ENCODE assay signal across 29 mouse cellular contexts in the genomic region with DNA sequence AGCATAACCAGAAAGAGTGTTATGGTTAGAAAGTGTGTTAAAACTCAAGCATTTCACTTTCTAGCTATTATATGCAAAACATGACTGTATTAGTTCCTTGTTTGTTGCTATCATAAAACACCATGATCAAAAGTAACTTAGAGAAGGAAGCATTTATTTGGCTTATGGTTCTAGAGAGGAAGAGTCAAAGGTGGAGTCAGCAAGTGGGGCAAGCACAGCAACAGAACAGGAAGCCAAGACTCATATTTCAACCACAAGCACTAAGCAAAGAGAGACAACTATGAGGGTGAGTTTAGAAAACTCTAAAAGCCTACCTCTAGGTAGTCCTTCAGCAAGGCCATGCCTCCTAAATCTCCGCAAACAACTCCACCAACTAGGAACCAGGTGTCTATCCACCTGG.
"Had no signal": no experiment of that assay in that cellular context is flagged by ENCODE, and none has a peak within 500 bp of the region (broad histone marks: within the 10 kb centered on the region; RNA-seq: fewer than 3 reads in every experiment).

No protein-coding gene starts in this region.

- H3K27me3 ChIP-seq: heart, embryonic 12.5 days; heart, embryonic 13.5 days; heart, embryonic 15.5 days; hindbrain, embryonic 12.5 days; hindbrain, embryonic 13.5 days; intestine, embryonic 15.5 days; kidney, embryonic 15.5 days had no signal

- DNase-seq: heart, postnatal 10 days; heart, postnatal 14 days; heart, postnatal 36 days; heart, postnatal 4 days; kidney, adult 11 months; kidney, adult 18-20 months; kidney, adult 8-10 months; kidney, adult 9 months; kidney, postnatal 10 days; kidney, postnatal 14 days; kidney, postnatal 25 days; kidney, postnatal 36 days; kidney, postnatal 4 days; layer of hippocampus, adult 9-11 months; layer of hippocampus, postnatal 36 days had no signal

- H3K4me3 ChIP-seq: heart, embryonic 12.5 days; heart, embryonic 13.5 days; heart, embryonic 15.5 days; hindbrain, embryonic 10.5 days; hindbrain, embryonic 12.5 days; hindbrain, embryonic 13.5 days; hindbrain, embryonic 15.5 days; intestine, embryonic 15.5 days; kidney, embryonic 15.5 days; layer of hippocampus, adult 2 months; left cerebral cortex, adult 2 months had no signal

- H3K27ac ChIP-seq: heart, embryonic 13.5 days; heart, embryonic 15.5 days; hindbrain, embryonic 10.5 days; hindbrain, embryonic 12.5 days; hindbrain, embryonic 13.5 days; hindbrain, embryonic 14.5 days; hindbrain, embryonic 15.5 days; hindbrain, postnatal 0 days; intestine, embryonic 15.5 days; kidney, embryonic 15.5 days; kidney, postnatal 0 days; layer of hippocampus, adult 2 months; left cerebral cortex, adult 2 months had no signal

- H3K9me3 ChIP-seq: heart, embryonic 12.5 days; heart, embryonic 13.5 days; heart, embryonic 15.5 days; hindbrain, embryonic 10.5 days; hindbrain, embryonic 12.5 days; hindbrain, embryonic 13.5 days; hindbrain, embryonic 15.5 days; intestine, embryonic 15.5 days; kidney, embryonic 15.5 days had no signal

- H3K9ac ChIP-seq: heart, embryonic 12.5 days; heart, embryonic 13.5 days; heart, embryonic 15.5 days; hindbrain, embryonic 12.5 days; hindbrain, embryonic 13.5 days; hindbrain, embryonic 14.5 days; hindbrain, embryonic 15.5 days; intestine, embryonic 15.5 days; kidney, embryonic 15.5 days had no signal

- H3K36me3 ChIP-seq: heart, embryonic 12.5 days; heart, embryonic 15.5 days; hindbrain, embryonic 12.5 days; hindbrain, embryonic 13.5 days; hindbrain, embryonic 15.5 days; intestine, embryonic 15.5 days had no signal
